Mouse (Mus musculus): ENCODE measurements around the gene Ubl7. TPM values are rescaled to one million over a fixed set of nuclear protein-coding genes. Genes with fewer than 3 reads are reported as not detected.
A peak's percentile ranks its signal among the peaks of the same experiment; 100 is the strongest.

Gene Ubl7
- polyA plus RNA-seq, 1 experiment from 2014 or later, result 171 TPM

GRCm38 (mm10) chr9:57923046-57923445, 12.3 kb downstream of the Ubl7 start:
- 98% methylated on average over 3 of the region's 3 CpGs for WGBS
- Histone ChIP-seq H3K27ac (replicated peaks) (no peak overlapping the region), H3K4me3 (no peak overlapping the region), H3K27me3 (no peaks in the 10 kb centered on the region), H3K4me2 (replicated peaks) (no peak overlapping the region), H3K36me3 (peaks cover 87% of the 10 kb centered on the region), H3K4me1 (no peaks in the 10 kb centered on the region), H3K9ac (replicated peaks) (no peak overlapping the region), H3K9me3 (no peaks in the 10 kb centered on the region)
- ATAC-seq (replicated peaks), result no peak

DNA sequence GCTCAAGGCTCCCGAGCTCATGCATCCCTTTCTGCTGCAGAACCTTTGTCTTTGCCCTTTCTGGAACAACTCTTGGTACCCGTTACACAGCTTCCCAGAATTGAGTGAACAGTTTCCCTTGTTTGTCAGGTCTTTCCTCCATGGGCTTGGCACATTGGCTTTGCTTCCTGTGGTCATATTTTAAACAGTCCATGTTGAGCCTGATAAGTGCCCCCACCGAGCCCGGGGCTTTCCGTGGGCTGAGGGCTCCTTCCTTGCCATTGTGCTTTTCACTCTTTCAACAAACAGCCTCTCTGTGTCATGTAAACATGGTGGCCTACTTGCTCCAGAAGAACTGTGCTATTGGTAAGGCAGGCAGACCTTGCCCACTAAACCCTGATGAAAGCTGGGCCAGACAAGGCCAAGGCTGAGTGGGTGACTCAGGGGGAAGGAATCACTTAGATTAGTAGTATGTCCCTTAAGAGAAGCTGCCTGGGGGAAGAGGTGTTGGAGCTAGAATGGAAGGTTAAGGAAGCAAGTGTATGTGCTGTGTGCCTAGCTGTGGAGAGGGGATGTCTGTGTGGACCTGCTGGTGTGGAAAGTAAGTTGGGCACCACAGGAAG, 20.5 kb downstream of the Ubl7 start:
- WGBS, result 86% methylated on average over 5 of the region's 5 CpGs
- no peak overlapping the region for H3K9ac ChIP-seq (replicated peaks)
- 0 out of 2 replicates have a peak overlapping the region, but pooled peaks have one; percentile 15 for H3K27ac ChIP-seq (replicated peaks)
- H3K4me3 ChIP-seq, result no peak overlapping the region
- no peak overlapping the region for H3K4me2 ChIP-seq (replicated peaks)
- H3K4me1 ChIP-seq, result peaks cover 19% of the 10 kb centered on the region
- H3K27me3 ChIP-seq, result no peaks in the 10 kb centered on the region
- ATAC-seq (replicated peaks), result no peak
- H3K9me3 ChIP-seq, result no peaks in the 10 kb centered on the region
- peaks cover 44% of the 10 kb centered on the region for H3K36me3 ChIP-seq

DNA sequence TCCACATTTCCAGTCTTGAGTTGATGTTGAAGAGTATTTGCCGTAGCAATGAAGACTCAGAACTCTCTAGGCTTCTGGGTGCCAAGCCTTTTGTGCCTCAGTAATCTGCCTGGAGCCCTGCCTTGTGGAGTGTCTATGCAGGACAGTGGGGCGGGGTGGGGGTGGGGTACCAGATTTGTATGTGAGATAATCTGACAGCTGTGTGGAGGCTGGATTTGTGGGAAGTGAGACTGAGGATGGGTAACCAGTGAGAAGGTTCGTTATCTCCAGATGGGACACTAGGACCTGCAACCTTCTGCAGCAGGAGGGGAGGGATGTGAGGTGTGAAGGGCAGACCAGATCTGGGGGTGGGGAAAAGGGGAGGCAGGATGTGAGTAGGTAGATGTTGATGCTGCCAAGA, 21.5 kb downstream of the Ubl7 start:
- H3K4me2 ChIP-seq (replicated peaks), result no peak overlapping the region
- H3K4me1 ChIP-seq, result peaks cover 21% of the 10 kb centered on the region
- H3K36me3 ChIP-seq, result peaks cover 36% of the 10 kb centered on the region
- ATAC-seq (replicated peaks), result no peak
- WGBS, result 61% methylated on average over 3 of the region's 3 CpGs
- H3K27me3 ChIP-seq, result no peaks in the 10 kb centered on the region
- H3K4me3 ChIP-seq, result no peak overlapping the region
- H3K9me3 ChIP-seq, result no peaks in the 10 kb centered on the region
- H3K27ac ChIP-seq (replicated peaks), result peak overlapping the region; percentile 48; the same call in 1 of the 2 replicates
- H3K9ac ChIP-seq (replicated peaks), result no peak overlapping the region

- no peak overlapping the region for H3K4me2 ChIP-seq (replicated peaks)
- WGBS, result 63% methylated on average over 6 of the region's 6 CpGs
- ATAC-seq (replicated peaks), result peak; percentile 70
- H3K9me3 ChIP-seq, result no peaks in the 10 kb centered on the region
- H3K27ac ChIP-seq (replicated peaks), result peak overlapping the region; percentile 48
- no peaks in the 10 kb centered on the region for H3K27me3 ChIP-seq
- peaks cover 28% of the 10 kb centered on the region for H3K36me3 ChIP-seq
- peaks cover 28% of the 10 kb centered on the region for H3K4me1 ChIP-seq
- no peak overlapping the region for H3K9ac ChIP-seq (replicated peaks)
- no peak overlapping the region for H3K4me3 ChIP-seq
These were observed 22.2 kb downstream of the Ubl7 start for GRCm38 (mm10) chr9:57932831-57933602.

GRCm38 (mm10) chr9:57935683-57936437, 25.1 kb downstream of the Ubl7 start:
- H3K36me3 ChIP-seq, result no peaks in the 10 kb centered on the region
- H3K4me1 ChIP-seq, result peaks cover 46% of the 10 kb centered on the region
- H3K27me3 ChIP-seq, result no peaks in the 10 kb centered on the region
- ATAC-seq (replicated peaks), result no peak
- no peaks in the 10 kb centered on the region for H3K9me3 ChIP-seq
- H3K4me2 ChIP-seq (replicated peaks), result no peak overlapping the region
- H3K4me3 ChIP-seq, result no peak overlapping the region
- no peak overlapping the region for H3K9ac ChIP-seq (replicated peaks)
- no peak overlapping the region for H3K27ac ChIP-seq (replicated peaks)
- 31% methylated on average over 6 of the region's 6 CpGs for WGBS

GRCm38 (mm10) chr9:57937171-57937570, 26.4 kb downstream of the Ubl7 start:
- WGBS, result 88% methylated on average over 4 of the region's 4 CpGs
- H3K4me1 ChIP-seq, result peaks cover 59% of the 10 kb centered on the region

GRCm38 (mm10) chr9:57937651-57938050, 26.9 kb downstream of the Ubl7 start:
- H3K27me3 ChIP-seq, result no peaks in the 10 kb centered on the region
- no peaks in the 10 kb centered on the region for H3K36me3 ChIP-seq
- peak overlapping the region; percentile 95 for H3K27ac ChIP-seq (replicated peaks)
- no peak overlapping the region for H3K9ac ChIP-seq (replicated peaks)
- WGBS, result 41% methylated on average over 6 of the region's 6 CpGs
- H3K9me3 ChIP-seq, result no peaks in the 10 kb centered on the region
- no peak overlapping the region for H3K4me3 ChIP-seq
- H3K4me1 ChIP-seq, result peaks cover 63% of the 10 kb centered on the region
- no peak for ATAC-seq (replicated peaks)
- H3K4me2 ChIP-seq (replicated peaks), result no peak overlapping the region

More at GRCm38 (mm10) chr9:57937171-57937570, 26.4 kb downstream of the Ubl7 start:
- H3K9ac ChIP-seq (replicated peaks), result no peak overlapping the region
- no peak overlapping the region for H3K4me3 ChIP-seq
- H3K9me3 ChIP-seq, result no peaks in the 10 kb centered on the region
- ATAC-seq (replicated peaks), result no peak
- H3K4me2 ChIP-seq (replicated peaks), result no peak overlapping the region
- H3K27me3 ChIP-seq, result no peaks in the 10 kb centered on the region
- H3K36me3 ChIP-seq, result no peaks in the 10 kb centered on the region
- H3K27ac ChIP-seq (replicated peaks), result peak overlapping the region; percentile 66

- no peak for ATAC-seq (replicated peaks)
- Histone ChIP-seq H3K4me3 (no peak overlapping the region), H3K4me1 (peaks cover 62% of the 10 kb centered on the region), H3K36me3 (no peaks in the 10 kb centered on the region), H3K27me3 (no peaks in the 10 kb centered on the region), H3K4me2 (replicated peaks) (no peak overlapping the region; the same call in 1 of the 2 replicates), H3K9ac (replicated peaks) (peak overlapping the region; percentile 78; the same call in 1 of the 2 replicates), H3K27ac (replicated peaks) (peak overlapping the region; percentile 95), H3K9me3 (no peaks in the 10 kb centered on the region)
- WGBS, result 71% methylated on average over 5 of the region's 5 CpGs
These were observed 27.7 kb downstream of the Ubl7 start for GRCm38 (mm10) chr9:57938225-57939055.

DNA sequence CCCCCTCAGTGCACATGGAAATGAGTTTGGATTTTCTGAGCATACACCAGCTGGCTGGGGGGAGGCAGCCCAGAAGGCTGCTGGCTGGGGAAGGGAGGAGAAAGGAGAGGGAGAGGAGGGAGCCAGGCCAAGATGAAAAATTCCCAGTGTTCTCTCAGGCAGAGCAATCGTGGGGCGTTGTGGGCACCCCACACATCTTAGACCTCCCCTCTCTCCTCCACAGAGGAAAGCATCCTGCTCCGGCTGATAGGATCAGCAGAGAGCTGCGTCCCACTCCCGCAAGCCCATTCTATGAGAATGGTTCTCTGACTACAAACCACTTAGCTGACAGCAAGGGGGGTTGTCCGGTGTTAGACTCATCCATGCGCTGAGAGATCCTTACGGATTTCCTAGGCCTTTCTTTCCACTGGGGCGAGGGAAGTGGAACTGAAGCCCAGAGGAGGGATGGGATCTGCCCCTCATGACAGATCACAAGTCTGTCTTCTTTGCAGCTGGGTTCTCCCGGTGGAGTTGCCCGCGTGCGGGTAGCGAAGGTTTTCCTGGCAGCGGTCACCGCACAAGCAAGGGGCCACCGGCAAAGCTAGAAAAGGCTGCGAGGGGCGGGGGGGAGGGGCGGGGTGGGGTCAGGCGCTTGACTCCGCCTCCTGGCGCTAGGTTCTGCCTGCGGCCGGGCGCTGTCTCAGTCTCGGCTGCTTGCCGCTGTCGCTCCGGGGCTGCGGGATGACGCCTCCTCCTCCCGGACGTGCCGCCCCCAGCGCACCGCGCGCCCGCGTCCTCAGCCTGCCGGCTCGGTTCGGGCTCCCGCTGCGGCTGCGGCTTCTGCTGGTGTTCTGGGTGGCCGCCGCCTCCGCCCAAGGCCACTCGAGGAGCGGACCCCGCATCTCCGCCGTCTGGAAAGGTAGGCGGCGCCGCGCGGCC, 28.9 kb downstream of the Ubl7 start, which contains the start of gene Sema7a:
TSS of gene Sema7a (plus strand) at position 682 of the 918 bp plus-strand sequence.
- Histone ChIP-seq H3K4me3 (peak within 1 kb of the TSS; percentile 61), H3K9me3 (no peaks in the 10 kb centered on the region), H3K27me3 (no peaks in the 10 kb centered on the region), H3K27ac (replicated peaks) (peak within 1 kb of the TSS; percentile 95), H3K4me1 (peaks cover 64% of the 10 kb centered on the region), H3K9ac (replicated peaks) (peak within 1 kb of the TSS; percentile 78), H3K4me2 (replicated peaks) (peak within 1 kb of the TSS; percentile 64), H3K36me3 (no peaks in the 10 kb centered on the region)
- under 1% methylated on average over 47 of the region's 60 CpGs for WGBS
- peak; percentile 82 for ATAC-seq (replicated peaks)

DNA sequence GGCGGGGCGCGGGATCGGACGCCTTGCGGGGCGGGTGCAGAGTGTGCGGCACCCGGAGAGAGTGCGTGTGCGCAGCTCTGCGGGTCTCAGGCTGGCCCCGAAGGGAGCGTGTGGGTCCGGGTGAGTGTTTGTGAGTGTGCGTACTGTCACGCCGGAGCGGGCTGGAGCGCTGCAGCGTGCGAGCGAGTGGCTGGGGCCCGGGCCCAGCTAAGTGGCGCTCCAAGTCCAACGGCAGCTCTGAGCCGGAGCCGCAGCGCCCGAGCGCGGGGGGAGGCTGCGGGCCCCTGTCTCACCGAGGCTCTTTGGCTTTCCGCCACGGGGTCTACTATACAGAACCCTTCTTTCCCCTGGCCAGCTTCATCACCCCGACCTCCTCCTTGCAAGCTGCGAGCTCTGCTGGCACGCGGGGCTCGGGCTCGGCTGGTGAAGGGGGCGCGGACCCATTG, 29.6 kb downstream of the Ubl7 start:
- Histone ChIP-seq H3K36me3 (no peaks in the 10 kb centered on the region), H3K27me3 (no peaks in the 10 kb centered on the region), H3K27ac (replicated peaks) (peak overlapping the region; percentile 95), H3K9me3 (no peaks in the 10 kb centered on the region), H3K9ac (replicated peaks) (peak overlapping the region; percentile 78), H3K4me2 (replicated peaks) (peak overlapping the region; percentile 64), H3K4me3 (peak overlapping the region; percentile 61), H3K4me1 (peaks cover 70% of the 10 kb centered on the region)
- whole genome bisulfite sequencing, result under 1% methylated on average over 42 of the region's 44 CpGs
- peak; percentile 68 for ATAC-seq (replicated peaks)

All from forebrain, embryonic 15.5 days (tissue).